Mouse (Mus musculus): ENCODE results near the gene Itga5. TPM values are rescaled to one million over a fixed set of nuclear protein-coding genes. Genes with fewer than 3 reads are reported as not detected.

Gene Itga5
- total RNA-seq, 2 experiments from 2014 or later: 8.7 to 9.1 TPM

DNA sequence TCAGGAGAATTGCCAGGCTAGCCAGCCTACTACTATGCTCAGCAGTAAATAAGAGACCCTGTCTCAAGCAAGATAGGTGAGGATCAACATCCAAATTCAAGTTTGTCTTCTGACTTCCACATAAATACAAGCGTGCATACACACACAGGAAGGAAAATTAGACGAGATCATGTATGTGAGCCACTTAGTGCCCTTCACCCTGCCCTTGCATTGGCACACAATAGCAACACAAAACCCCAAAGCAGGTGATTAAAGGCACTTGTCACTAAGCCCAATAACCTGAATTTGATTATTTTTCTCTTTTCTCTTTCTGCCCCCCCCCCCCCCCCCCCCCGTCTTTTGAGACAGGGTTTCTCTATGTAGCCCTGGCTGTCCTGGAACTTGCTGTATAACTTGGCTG is 23.6 kb downstream of the Itga5 start:
- intact Hi-C loops (cut with DNase I): no loop called here
- no peak for DNase-seq

GRCm38 (mm10) chr15:103342415-103342814 is 24.1 kb downstream of the Itga5 start:
- intact Hi-C loops (cut with DNase I): no loop called here
- peak in 1 of 2 experiments; percentile 71 for DNase-seq

DNA sequence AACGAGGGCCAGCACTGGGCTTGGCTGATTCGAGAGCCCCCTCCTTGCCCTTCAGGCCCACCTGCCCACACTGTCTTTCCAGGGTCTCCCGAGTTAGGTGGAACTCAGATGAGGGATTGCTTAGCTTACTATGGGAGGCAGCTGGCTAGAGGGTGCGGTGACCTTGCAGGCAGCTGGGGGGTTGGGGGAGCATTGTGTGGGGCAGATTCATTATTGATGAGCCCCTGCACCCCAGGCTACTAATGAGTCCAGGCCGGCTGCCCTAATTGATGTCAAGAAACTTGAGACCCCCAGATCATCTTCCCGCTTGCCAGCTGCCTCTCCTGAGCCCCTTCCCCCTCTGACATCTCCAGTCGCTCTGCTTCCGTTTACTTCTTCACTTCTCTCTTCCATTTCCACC is 25.0 kb downstream of the Itga5 start:
- intact Hi-C loops (cut with DNase I): no loop called here
- DNase-seq: no peak

- intact Hi-C loops (cut with DNase I): no loop called here
Measured at GRCm38 (mm10) chr15:103340786-103341185, 25.8 kb downstream of the Itga5 start.

DNA sequence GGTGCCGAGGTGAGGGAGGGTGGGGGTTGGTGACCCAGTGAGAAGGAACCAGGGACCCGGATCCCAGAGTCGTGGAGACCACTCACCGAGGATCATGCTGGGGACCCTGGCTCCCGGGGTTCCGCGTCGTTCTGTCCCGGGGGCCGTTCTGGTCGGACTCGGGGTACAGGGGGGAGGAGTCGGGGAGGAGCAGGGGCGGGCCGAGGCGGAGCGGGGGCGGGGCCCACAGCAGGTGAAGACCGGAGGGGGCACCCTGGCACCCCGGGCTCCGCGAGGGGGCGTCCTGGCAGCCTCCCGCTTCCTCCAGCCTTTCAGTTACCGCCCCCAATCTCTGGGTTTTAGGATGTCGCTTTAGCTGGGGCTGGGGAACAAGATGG is 26.6 kb downstream of the Itga5 start, which contains the start of gene Zfp385a:
TSS of gene Zfp385a (minus strand) at position 133 of the 377 bp plus-strand sequence.
- intact Hi-C loops (cut with DNase I): no loop called here
- no peak for DNase-seq

More at GRCm38 (mm10) chr15:103340786-103341185, 25.8 kb downstream of the Itga5 start:
- DNase-seq: no peak

DNA sequence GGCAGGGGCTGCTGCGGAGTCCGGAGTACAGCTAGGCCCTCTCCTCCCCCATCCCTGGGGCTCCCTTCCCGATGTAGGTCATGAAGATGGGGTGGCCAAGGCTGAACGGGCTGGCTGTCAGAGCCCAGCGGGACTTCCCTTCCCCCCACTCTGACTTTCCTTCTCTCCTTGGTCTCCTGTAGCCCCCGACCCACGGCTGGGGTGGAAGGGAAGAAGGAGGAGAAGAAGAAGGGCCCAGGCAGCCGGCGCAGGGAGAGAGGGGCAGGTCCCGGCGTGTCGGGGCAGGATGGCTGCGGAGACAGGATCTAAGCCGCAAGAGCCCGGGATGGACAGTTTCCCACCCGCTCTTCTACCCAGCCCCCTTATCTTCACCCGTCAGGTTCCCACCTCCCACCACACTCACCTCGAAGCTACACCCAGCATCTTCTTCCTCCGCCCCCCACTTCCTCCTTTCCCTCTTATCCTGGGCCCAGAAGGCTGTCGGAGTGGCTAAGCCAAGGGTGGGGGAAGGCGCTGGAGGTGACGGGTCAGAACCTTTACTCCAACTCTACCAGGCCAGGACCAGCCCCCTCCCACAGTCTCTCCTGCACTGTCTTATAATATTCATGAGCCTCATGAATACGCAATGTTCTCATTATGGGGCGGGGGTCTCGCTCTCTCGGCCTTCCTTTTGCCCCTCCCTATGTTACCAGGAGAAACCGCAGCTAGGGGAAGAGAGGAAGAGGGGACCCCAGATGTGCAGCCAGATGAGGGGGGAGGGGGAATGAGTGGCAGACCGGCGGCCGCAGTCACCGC is 27.2 kb downstream of the Itga5 start:
- no peak for DNase-seq
- intact Hi-C loops (cut with DNase I): no loop called here

DNA sequence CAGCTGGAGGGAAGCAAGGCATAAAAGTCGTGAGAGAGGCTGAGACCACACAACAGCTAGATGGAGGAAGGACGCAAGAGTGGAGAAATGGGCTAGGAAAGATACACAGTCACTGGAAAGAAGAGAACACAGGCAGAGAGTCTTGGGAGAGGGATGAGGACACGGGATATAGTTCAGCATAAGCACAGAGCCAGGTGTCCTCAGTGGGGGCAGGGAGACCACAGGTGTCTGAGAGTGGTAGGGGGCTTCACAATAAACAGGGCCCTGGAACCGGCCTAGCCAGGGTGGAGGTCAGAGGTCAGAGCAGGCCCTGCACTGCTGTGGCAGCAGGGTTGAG is 27.8 kb downstream of the Itga5 start:
- intact Hi-C loops (cut with DNase I): no loop called here

GRCm38 (mm10) chr15:103336996-103337667 is 29.4 kb downstream of the Itga5 start:
- DNase-seq: no peak
- intact Hi-C loops (cut with DNase I): no loop called here

More for the DNA sequence above, 27.8 kb downstream of the Itga5 start:
- DNase-seq: no peak

GRCm38 (mm10) chr15:103335488-103336235 is 30.9 kb downstream of the Itga5 start:
- DNase-seq: no peak
- intact Hi-C loops (cut with DNase I): no loop called here

- intact Hi-C loops (cut with DNase I): no loop called here
Measured at GRCm38 (mm10) chr15:103335040-103335439, 31.5 kb downstream of the Itga5 start.

GRCm38 (mm10) chr15:103334194-103334593 is 32.4 kb downstream of the Itga5 start:
- intact Hi-C loops (cut with DNase I): no loop called here
- no peak for DNase-seq

More at GRCm38 (mm10) chr15:103335040-103335439, 31.5 kb downstream of the Itga5 start:
- DNase-seq: no peak

GRCm38 (mm10) chr15:103333738-103334137 is 32.8 kb downstream of the Itga5 start:
- intact Hi-C loops (cut with DNase I): no loop called here
- no peak for DNase-seq

DNA sequence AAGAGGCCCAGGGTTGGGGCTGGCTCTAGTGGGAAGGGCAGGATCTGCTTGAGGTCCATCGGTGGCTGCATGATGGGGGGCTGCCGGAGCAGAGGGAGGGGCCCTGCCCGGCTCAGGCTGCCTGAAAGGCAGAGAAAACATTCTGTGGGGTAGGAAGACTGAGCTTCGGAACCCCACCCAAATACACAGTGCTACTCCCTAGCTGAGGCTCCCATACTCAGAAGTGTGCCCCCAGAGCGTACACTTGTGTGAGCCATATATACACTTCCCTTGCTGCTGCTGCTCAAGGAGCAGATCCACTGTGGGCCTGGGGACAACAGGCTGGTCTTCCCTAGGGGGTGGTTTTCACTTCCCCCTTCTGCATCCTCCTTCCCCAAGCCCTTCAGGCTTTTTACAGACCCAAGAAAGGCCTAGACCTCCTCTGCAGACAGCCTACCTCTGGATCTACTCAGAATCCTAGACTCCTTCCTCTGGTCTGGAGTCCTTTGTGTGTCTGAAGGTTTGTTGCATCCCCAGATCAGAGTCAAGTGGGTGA is 33.4 kb downstream of the Itga5 start:
- DNase-seq: no peak
- intact Hi-C loops (cut with DNase I): no loop called here

DNA sequence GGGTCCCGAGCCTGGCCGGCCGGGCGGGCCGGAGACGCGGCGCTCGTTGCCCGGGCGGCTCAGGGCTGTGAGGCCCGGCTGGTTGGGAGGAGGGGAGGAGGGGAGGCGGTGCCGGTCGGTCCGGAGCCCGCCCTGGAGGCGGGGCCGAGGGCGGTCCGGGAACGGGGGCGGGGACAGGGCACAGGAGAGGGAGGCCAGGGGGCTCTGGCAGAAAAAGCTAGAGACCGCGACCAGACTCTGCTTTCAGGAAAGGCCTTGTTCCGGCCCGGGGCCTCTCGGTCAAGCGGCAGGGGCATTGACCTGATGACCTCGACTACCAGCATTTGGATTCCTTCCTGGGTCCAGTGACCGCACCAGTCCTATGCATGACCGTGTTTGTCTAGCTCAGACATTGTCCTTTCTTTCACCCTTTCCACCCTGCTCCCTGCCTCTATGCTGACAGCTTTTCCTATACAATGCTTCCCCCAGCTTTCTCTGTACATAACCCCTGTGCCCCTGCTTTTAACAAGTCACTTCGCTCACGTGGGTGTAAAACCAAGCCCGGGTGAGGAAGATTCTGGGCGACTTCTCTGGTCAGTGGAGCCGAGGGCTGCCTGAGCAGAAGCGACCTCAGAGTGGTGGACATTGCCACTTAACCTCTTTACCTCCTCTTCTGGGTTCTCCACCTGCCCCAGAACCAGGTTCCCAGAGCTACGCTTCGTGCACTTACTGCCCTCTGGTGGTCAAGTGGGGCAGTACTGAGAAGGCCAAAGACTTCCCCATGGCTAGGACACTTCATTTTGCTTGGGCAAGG is 42.9 kb downstream of the Itga5 start:
- intact Hi-C loops (cut with DNase I): no loop called here
- peak; percentile 84 to 89 for DNase-seq

GRCm38 (mm10) chr15:103323070-103323454 is 43.5 kb downstream of the Itga5 start:
- intact Hi-C loops (cut with DNase I): no loop called here
- no peak for DNase-seq

GRCm38 (mm10) chr15:103322396-103322795 is 44.2 kb downstream of the Itga5 start:
- intact Hi-C loops (cut with DNase I): no loop called here

GRCm38 (mm10) chr15:103321076-103321475 is 45.5 kb downstream of the Itga5 start:
- no peak for DNase-seq
- intact Hi-C loops (cut with DNase I): no loop called here

More at GRCm38 (mm10) chr15:103322396-103322795, 44.2 kb downstream of the Itga5 start:
- no peak for DNase-seq

DNA sequence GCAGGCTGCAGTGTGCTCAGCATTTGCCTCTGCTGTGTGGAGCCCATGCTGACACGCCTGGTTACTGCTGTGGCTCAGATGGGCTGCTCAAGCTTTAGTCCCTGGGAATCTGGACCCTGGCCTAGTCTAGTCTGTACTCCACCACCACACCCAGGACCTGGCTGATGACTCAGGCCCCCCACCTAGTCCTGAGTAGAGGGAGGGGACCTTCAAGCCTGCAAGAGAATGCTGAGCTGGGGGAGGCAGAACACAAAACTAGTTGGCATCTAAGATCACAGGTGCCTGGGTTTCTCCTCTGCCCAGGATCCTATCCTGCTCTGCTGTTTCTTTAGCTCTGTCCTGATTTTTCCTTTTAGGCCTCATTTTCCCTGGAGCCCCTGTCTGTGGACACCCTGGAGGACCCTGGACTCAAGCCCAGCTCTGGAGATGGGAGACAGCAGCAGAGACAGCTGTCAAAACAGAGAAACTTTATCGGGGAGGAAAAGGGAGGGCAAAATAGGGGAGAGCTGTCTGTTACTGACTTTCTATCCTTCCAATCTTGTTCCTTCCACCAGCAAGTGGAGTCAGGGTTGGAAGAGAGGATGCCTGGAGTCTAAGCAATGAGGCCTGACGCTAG is 48.3 kb downstream of the Itga5 start:
- no peak for DNase-seq
- intact Hi-C loops (cut with DNase I): no loop called here

DNA sequence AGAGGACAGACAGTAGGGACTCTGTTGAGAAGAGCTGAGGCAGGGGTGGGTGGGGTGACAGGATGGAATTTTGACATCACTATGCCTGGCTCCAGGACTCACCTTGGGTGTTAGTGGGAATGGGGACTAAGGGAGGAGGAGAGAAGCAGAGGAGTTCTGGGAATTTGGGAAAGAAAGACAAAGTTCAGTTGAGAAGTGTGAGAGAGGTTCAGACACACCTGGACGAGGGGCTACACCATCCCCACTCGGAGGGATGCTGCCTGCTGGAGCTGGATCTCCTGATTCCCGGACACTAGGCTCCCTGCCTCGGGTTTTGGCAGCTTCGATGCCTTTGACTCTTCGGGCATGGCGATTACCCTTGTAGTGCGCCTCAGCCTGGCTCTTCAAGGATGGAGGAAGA is 48.8 kb downstream of the Itga5 start:
- no peak for DNase-seq
- intact Hi-C loops (cut with DNase I): no loop called here

- no peak for DNase-seq
- intact Hi-C loops (cut with DNase I): no loop called here
Measured at GRCm38 (mm10) chr15:103317120-103317519, 49.4 kb downstream of the Itga5 start.
